Mouse (Mus musculus): Measurements from ENCODE around the gene Tns3. TPM values are rescaled to one million over a fixed set of nuclear protein-coding genes. Genes with fewer than 3 reads are reported as not detected.
A peak's percentile ranks its signal among the peaks of the same experiment; 100 is the strongest.

Gene Tns3
- total RNA-seq, 2 experiments from 2014 or later: 10.9 to 12.1 TPM

DNA sequence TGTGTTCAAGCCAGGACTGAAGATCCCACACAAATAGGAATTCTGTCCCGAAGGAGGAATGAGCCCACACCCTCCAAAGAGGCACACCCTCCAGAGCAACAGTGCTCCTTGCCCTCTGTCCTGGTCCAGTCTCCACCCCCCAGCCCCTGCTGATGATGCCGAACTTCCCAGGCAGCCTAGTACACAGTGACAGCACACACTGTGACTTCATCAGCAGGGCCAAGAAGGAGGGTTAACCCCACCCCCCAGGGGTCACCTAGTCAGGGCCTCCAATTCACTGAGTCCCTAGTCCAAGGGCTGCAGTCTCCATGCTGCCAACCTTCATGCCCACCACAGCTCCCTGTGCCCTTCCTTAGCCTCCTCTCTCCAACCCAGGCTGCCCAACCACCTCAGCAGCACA is 200.5 kb downstream of the Tns3 start:
- intact Hi-C loops (cut with DNase I; ENCODE audit: low total_unique reads): no loop called here
- no peak for DNase-seq

DNA sequence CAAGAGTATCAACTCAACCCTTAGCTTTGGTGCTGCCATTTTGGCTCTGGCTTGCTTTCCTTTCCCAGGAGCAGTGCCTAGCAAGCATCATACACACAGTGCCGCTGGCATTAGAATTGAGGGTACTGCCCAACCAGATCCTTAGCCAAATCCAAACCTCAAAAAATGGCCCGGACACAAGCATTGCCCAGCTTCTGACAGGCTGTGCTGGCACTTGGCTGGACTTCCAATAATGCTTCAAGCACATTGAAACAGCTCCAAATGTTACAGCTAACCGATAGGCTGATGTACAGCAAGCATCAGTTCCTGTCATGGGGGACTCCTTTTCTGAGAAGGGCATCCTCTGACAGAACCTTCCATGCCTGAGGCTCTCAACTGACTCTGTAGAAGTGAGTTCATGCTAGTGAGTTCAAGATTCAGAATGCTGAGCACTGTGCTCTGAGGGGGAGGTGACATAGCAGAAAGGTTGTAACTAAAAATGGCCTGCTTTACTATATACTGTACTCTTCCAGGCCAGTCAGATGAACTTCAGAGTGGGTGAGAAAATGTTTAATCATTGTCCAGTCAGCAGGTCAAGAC is 201.4 kb downstream of the Tns3 start:
- intact Hi-C loops (cut with DNase I; ENCODE audit: low total_unique reads): no loop called here

DNA sequence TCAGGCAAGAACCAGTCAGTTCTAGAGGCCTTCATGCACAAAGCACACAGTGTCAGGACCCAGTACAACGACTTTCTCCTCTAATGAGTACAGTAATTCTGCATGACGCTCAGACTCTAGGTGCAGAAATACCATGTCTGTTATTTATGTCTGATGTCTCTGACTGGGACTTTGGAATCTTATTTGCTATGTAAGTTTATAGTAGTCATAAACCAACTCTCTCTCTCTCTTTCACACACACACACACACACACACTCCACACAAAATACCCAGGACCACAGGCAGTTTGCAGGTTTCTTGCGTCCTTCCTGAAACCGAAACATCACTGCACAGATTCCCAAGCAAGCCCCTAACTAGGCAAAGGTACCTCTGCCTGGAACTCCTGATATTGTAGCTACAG is 203.5 kb downstream of the Tns3 start:
- DNase-seq: no peak
- intact Hi-C loops (cut with DNase I; ENCODE audit: low total_unique reads): no loop called here

More for the DNA sequence above, 201.4 kb downstream of the Tns3 start:
- no peak for DNase-seq

DNA sequence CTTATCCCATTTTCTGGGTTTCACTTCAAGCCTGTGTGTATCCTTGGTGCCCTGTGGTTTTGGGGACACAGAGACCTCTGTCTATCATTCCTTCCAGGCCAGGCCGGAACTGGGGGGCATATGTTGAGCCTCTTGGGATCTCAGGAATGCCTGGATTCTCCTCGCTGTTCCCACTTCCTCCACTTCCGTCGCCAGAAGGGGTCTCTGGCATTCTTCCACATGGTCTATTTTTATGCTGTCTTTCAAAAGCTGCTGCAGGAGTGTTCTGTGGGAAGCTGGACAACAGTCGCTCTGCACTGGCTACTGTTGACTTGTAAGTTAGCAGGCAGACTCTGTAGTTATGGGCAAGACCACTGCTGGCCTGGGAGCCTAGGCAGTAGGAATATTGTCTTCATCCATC is 206.4 kb downstream of the Tns3 start:
- DNase-seq: no peak
- intact Hi-C loops (cut with DNase I; ENCODE audit: low total_unique reads): no loop called here

DNA sequence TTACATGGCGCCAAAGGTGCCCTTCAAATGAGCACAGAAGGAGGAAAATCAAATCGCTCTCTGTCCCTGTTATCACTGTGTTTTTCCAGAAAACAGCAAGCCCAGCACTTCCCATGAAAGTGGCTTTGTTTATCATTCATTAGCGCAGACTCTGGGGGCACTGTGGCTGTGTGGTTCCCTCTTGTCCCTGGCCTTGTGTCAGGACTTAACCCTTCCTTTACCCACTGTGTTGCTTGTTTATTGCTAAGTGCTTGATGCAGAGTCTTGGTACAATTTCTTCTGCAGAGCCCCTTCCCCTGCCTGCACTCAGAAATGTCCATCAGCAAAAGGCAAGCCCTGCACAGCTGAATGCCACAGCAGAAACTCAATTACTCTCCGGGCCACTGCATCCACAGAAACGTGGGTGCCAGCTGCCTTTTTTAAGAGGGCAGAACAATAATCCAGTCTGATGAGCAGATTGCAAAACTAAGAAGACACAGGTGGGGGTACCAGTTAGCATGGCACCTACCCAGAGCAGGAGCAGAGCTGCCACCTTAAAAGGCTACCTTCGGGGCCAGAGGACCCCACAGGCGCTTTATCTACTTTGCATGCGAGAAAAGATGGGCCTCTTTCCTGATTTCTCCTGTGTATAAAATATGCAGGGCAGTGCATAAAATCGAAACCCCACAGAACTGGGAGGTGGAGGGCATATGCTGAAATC is 207.6 kb downstream of the Tns3 start:
- intact Hi-C loops (cut with DNase I; ENCODE audit: low total_unique reads): no loop called here

DNA sequence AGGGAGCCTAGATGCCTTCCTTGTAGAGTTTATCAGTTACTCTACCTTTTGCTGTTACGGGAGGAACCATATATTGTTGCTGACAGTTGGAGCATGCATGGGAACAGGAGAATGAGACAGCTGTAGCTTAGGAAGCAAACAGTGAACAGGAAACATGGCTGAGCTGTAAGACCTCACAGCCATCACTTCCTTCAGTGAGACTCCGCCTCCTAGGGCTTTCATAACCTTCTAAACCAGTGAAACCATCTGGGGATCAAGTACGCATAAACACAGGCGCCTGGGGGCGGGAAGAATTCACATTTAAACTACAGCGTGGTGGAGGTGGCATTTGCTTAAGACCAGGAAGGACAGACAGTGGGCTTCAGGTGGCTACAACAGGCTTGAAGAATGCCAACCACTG is 208.7 kb downstream of the Tns3 start:
- no peak for DNase-seq
- intact Hi-C loops (cut with DNase I; ENCODE audit: low total_unique reads): no loop called here

More for the DNA sequence above, 207.6 kb downstream of the Tns3 start:
- no peak for DNase-seq

DNA sequence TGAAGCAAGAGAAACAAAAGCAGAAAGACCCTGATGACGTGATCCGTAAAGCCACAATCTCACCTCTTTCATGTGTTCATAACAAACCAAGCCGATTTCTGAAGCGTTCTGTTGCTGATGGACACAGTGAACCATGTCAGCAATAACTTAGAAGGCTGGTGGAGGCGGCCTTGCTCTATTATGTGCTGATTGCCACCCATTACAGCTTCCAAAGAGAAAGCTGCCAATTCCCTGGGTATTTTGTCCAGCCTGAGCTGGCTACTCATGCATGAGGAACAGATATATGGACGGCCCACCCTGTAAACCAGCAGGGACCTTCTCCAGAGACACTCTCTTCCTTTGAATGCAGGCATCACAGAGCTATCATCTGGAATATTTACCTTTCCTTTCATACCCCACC is 211.1 kb downstream of the Tns3 start:
- intact Hi-C loops (cut with DNase I; ENCODE audit: low total_unique reads): no loop called here

DNA sequence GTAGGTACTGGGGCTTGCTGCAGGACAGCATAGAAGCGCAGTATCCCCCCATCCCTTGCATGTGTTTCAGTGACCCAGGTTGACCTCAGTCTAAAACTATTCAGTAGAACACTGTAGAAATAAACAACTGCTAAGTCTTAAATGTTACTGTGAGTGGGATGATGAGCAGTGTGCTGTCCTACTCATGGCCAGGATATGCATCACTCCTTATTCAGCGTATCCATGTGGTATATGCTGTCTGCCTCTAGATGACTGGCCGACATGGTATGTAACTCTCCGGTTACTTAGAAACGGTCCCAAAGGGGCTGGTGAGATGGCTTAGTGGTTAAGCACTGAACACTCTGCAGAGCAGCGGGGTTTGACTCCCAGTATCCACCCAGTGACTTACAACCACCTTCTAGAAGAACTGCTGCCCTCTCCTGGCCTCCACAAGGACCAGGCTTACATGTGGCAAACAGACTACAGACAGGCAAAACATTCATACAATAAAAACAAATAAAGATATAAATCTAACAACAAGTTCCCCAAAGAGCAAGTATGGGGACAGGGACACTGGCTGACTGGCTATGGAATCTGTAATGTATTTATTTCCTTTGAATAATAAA is 212.6 kb downstream of the Tns3 start:
- intact Hi-C loops (cut with DNase I; ENCODE audit: low total_unique reads): no loop called here
- DNase-seq: no peak

More for the DNA sequence above, 211.1 kb downstream of the Tns3 start:
- no peak for DNase-seq

DNA sequence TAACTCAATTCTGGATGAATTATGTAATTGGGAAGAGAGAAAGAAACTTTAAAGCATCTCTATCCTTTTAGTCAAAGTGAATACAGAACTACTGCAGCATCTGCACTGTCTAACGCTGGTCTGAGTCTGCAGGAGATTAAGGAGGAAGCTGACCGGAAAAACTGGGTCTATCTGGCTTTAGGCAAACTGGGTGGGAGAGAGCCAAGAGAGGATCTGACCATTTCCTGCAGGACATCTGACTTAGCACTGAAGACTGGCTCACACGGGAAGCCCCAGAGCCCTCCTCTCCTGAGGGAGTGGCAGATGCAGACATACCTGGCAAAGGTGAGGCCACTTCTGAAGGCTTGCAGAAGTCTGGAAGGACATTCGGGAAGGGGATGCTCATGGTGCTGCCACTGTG is 213.8 kb downstream of the Tns3 start:
- no peak for DNase-seq
- intact Hi-C loops (cut with DNase I; ENCODE audit: low total_unique reads): no loop called here

DNA sequence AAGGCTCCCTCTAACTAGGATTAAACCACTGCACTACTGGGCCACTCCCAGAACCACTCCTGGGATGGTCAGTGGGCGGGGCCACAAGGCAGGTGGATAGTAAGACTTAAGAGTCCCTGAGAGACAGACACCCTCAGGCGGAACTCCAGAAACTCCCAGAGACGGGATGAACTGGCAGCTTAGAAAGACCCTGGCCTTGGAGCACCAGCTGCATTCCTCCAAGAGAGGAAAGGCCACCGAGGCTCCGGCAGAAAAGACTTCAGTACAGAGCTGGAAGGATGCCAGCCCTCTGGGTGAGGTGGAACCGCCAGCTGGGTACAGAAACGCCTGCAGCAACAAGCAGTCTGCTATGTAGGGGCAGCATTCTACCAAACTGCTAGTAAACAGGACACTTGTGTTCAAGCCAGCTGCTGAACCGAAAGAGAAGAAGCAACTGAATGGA is 218.4 kb downstream of the Tns3 start:
- intact Hi-C loops (cut with DNase I; ENCODE audit: low total_unique reads): no loop called here

DNA sequence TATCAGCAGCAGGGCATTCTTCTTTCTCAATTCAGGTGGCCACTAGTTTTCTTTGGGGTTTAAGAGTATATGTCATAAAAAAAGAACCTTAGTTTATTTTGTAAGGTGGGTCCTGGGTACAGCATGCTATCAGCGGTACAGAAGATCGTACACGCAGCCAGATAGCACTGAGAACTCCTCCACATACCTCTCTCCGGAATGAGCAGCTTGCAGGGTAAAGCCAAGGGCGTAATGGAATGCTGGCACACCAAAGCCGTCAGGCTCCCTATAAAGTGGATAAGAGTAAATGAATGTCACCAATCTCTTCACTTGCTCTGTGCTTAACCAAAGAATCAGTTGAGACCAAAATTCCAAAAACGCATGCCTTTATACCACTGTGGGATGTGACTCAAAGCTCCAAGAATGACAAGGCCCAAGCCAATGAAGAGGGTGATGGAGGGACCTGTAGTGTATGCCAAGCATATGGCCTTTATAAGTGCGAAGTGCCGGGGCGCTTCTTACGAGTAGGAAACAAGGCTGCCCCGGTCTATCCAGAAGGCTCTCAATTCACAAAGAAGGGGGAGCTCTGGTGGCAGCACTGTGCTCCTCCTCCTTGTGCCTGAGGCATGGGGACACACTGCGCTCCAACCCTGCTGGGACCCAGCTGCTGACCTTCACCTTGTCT is 219.4 kb downstream of the Tns3 start:
- no peak for DNase-seq
- intact Hi-C loops (cut with DNase I; ENCODE audit: low total_unique reads): no loop called here

More for the DNA sequence above, 218.4 kb downstream of the Tns3 start:
- peak; percentile 66 for DNase-seq

DNA sequence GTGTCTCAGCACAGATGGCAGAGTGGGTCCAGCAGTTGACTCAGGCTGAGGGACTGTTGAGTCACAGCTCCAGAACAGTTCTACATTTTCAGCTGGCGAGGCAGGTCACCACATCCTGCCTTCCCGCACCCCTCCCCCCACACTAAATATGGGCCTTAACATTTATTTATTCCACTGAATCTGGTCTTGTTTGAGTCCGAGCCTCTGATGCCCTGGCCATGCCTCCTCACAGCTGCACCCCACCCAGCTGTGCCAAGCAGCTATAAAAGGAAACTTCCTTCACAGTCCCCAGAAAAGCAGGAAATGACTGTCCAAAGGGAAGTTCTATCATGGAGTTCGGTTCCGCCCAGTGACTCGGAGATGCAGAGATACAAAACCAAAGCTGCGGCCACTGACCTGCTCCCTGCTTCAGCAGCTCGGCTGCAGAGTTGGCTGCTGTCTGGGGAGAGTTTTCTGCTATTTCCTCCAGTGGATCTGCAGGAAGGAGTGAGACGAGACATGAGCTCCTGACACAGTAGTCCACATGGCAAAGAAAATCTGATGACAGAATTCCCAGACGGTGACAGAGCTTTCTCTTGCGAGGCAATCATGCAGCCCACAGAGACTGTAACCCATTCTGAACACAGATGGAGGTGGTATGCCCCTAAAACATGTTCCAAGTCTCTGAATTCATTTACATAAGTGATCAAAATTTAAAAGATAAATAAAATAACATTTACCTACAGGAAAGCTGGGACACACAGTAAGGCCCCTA is 220.6 kb downstream of the Tns3 start:
- peak; percentile 42 for DNase-seq
- intact Hi-C loops (cut with DNase I; ENCODE audit: low total_unique reads): no loop called here

DNA sequence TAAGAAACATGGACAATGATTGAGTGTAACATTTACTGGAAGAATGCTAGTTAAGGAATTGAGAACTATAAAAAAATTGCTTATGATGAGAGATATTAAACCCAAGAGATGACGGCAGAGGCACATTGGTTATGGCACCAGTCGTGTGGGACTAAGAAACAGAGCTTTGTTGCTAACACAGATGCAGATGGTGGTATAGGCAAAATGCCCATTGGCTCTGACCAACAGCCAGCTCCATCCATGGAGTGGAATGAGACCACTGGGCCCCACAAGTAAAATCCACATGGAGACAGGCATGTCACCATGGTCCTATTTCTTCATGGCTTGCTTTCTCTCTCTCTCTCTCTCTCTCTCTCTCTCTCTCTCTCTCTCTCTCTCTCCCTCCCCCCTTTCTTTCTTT is 223.6 kb downstream of the Tns3 start:
- intact Hi-C loops (cut with DNase I; ENCODE audit: low total_unique reads): no loop called here
- DNase-seq: no peak

DNA sequence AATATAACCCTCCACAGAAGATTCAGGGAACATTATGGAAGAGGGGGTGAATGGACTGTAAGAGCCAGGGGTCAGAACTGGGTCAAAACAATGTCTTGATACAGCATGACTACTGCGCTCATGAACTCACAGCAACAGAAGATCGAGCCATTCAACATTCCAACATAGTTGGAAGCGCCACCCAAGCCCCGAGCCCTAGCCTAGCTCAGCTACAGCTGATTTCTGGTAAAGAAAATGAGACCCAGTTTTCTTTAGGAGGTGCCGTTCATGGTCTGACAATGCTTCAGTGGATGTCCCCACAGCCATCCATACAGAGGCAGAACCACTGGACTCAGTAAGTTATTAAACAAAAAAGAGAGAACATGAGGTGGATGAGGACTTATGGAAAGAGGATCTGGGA is 224.1 kb downstream of the Tns3 start:
- DNase-seq: no peak
- intact Hi-C loops (cut with DNase I; ENCODE audit: low total_unique reads): no loop called here

DNA sequence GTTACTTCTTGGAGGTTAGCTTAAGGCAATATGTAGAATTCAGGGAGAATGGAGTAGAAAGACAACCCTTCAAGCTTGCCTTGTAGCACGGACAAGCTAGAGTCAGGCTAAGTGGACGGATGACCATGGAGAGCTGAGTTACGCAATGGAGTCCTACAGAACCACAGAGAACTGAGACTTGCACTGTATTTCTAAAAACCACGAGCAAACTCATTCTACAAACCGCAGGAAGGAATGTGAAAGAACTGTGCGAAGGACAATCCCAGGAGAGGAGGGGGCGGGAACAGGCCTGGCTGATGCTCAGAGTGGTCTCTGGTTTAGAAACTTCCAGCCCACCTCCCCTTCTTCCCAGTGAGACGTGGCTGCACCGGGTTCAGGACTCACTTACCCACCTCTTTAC is 225.3 kb downstream of the Tns3 start:
- DNase-seq: no peak
- intact Hi-C loops (cut with DNase I; ENCODE audit: low total_unique reads): no loop called here

DNA sequence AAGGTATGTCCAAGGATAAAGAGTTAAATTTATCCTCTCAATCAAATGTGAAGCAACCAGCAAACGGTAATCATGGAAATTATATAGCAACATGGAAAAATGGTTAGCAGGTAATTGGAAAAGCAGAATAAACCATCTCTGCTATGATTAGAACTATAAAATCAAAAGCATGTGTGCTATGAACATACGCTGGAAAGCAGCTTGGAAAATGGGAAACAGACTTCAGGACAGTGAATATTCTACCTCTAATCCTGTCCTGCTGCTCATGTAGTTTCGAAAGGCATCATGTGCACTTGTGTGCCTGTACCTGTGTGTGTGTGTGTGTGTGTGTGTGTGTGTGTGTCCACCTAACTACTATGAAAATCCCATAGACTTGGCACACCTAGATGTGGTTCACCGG is 226.1 kb downstream of the Tns3 start:
- intact Hi-C loops (cut with DNase I; ENCODE audit: low total_unique reads): no loop called here
- no peak for DNase-seq

DNA sequence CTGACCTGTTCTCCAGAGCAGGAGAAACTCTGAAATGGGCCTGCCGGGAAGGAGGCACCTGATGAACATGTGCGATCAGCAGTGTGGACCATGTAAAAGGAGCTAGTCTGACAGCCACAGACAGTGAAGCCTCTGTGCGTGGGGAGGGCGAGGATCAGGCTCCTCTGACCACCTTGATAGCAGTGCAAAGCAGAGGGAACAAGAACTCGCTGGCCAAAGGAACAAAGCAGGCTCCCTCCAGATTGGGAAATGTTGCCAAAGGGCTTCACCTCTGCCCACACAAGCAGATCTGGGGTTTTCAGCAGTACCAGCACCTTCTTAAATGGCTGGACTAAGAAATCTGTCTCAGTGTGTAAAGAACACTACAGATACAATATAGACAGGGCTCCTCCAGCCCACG is 229.2 kb downstream of the Tns3 start:
- no peak for DNase-seq
- intact Hi-C loops (cut with DNase I; ENCODE audit: low total_unique reads): no loop called here

DNA sequence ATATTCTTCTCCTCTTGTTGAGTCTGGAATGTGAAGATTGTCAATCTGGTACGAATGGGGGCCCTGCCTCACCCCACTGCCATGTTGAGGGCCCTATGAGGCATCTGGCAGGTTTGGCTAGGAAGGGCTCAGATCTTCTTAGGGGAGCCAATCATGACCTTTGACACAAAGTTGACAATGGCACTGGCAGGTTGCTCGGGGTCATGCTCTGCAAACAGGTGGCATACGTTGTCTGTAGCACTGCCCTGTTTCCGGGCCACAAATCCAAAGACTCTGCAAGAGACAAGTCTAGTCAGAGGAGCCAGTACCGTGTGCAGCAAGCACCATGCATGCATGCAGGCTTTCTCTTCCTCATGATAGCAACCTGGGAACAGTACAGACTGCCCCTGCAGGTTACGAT is 230.0 kb downstream of the Tns3 start:
- DNase-seq: no peak
- intact Hi-C loops (cut with DNase I; ENCODE audit: low total_unique reads): no loop called here

DNA sequence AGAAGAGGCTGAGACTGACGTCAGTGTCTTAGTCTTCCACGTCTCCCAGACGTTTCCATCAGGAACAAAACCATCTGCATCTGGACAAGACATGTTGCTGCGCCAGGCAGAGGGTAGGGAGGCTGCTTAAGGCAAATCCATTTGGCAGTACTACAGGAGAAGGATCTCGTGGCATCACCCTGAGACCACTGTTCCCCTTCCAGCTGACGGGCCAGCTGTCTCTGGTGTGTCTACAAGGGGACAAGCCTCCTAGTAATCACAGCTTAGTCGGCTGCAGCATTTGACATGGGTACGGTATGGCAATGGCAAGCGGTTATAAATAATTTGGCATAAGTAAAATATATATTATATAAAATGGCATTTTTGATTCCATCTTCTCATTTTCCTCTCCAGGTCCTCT is 230.9 kb downstream of the Tns3 start:
- no peak for DNase-seq
- intact Hi-C loops (cut with DNase I; ENCODE audit: low total_unique reads): no loop called here

DNA sequence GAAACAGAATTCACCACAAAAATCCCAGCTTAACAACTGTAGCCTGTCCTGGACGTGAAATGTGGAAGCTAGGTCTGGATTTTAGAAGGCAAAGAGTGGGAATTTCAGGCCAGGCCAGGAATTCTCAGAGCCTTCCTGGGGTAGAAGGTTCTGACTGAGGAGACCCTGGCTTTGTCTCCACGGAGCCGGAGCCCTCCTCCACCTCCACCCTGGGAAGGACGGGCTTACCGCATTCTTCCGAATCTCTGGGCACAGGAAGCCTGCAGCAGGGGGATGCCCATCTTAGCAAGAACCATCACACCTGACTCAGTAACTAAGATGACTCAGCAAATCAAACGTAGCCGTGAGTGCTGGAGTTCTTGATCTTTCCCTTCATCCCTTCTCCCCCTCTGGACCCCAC is 231.4 kb downstream of the Tns3 start:
- DNase-seq: no peak
- intact Hi-C loops (cut with DNase I; ENCODE audit: low total_unique reads): no loop called here

Data from gastrocnemius, postnatal 14 days (tissue).